Mouse (Mus musculus) hindbrain, embryonic 10.5 days (tissue): Measurements from ENCODE around the gene Gabrd. TPM values are rescaled to one million over a fixed set of nuclear protein-coding genes. Genes with fewer than 3 reads are reported as not detected.

Experiments
- DNase-seq: peaks from one replicate; pipeline ENCODE4 v3.0.0-alpha.2; 2017; ENCODE audit warnings: low spot score
- H3K27ac ChIP-seq: fragments of 300-500 bp; sonication (generic); 2 replicates; pipeline ENCODE4 v1.5.1; 2016; ENCODE audit warnings: mild to moderate bottlenecking, moderate library complexity
- H3K27me3 ChIP-seq: fragments of 300-500 bp; sonication (generic); 2 replicates; pipeline ENCODE4 v1.6.1; 2016; ENCODE audit warnings: mild to moderate bottlenecking; ENCODE audit not compliant: poor library complexity, insufficient read depth, severe bottlenecking
- H3K36me3 ChIP-seq: fragments of 300-500 bp; sonication (generic); 2 replicates; pipeline ENCODE4 v1.6.1; 2016; ENCODE audit warnings: mild to moderate bottlenecking, moderate library complexity
- H3K4me1 ChIP-seq: fragments of 300-500 bp; sonication (generic); replicated peaks from 2 replicates; pipeline ENCODE4 v1.6.1; 2016; ENCODE audit warnings: mild to moderate bottlenecking
- H3K4me3 ChIP-seq: fragments of 300-500 bp; sonication (generic); 2 replicates; pipeline ENCODE4 v1.5.1; 2016; ENCODE audit warnings: mild to moderate bottlenecking, moderate library complexity
- H3K9me3 ChIP-seq: fragments of 300-500 bp; sonication (generic); 2 replicates; pipeline ENCODE4 v1.6.1; 2016; ENCODE audit warnings: mild to moderate bottlenecking, moderate library complexity
- WGBS: fragments of 180-500 bp; shearing (Covaris S2); methylation state at CpG from one replicate; pipeline ENCODE4 v1.1.7; 2016; 5-methylcytosine and 5-hydroxymethylcytosine counted together
- polyA plus RNA-seq: library from polyadenylated mRNA; unstranded; fragments of >200 nt; fragmentation: Nextera tagmentation; extraction: Ambion mirVana; gene quantifications from 2 replicates; pipeline ENCODE4 v1.2.1, GENCODE M21; 2016

Gabrd gene
- polyA plus RNA-seq, 1 experiment from 2014 or later, result not detected

- 91% methylated on average over 3 of the region's 3 CpGs for WGBS
- DNase-seq, result no peak
- Histone ChIP-seq H3K4me3 (no peak overlapping the region), H3K36me3 (no peaks in the 10 kb centered on the region), H3K27ac (no peak overlapping the region), H3K4me1 (no peaks in the 10 kb centered on the region), H3K9me3 (no peaks in the 10 kb centered on the region), H3K27me3 (no peaks in the 10 kb centered on the region)
Measured at GRCm38 (mm10) chr4:155352581-155352980, 45.3 kb downstream of the Gabrd start.

- no peak overlapping the region for H3K4me3 ChIP-seq
- peaks cover 40% of the 10 kb centered on the region for H3K27me3 ChIP-seq
- H3K9me3 ChIP-seq, result no peaks in the 10 kb centered on the region
- H3K4me1 ChIP-seq, result peaks cover 28% of the 10 kb centered on the region
- 90% methylated on average over 12 of the region's 12 CpGs for WGBS
- no peak for DNase-seq
- H3K36me3 ChIP-seq, result no peaks in the 10 kb centered on the region
- 0 out of 2 replicates have a peak overlapping the region, but pooled peaks have one; percentile 86 for H3K27ac ChIP-seq
Measured at GRCm38 (mm10) chr4:155346350-155346749, 51.6 kb downstream of the Gabrd start.

- 3% methylated on average over 16 of the region's 16 CpGs for WGBS
- DNase-seq, result peak; percentile 76
- peaks cover 28% of the 10 kb centered on the region for H3K4me1 ChIP-seq
- H3K9me3 ChIP-seq, result no peaks in the 10 kb centered on the region
- no peaks in the 10 kb centered on the region for H3K36me3 ChIP-seq
- peak overlapping the region; percentile 86 for H3K27ac ChIP-seq
- H3K27me3 ChIP-seq, result peaks cover 40% of the 10 kb centered on the region
- peak overlapping the region; percentile 70 for H3K4me3 ChIP-seq
Measured at GRCm38 (mm10) chr4:155345608-155345953, 52.3 kb downstream of the Gabrd start.

- peak overlapping the region; percentile 70 for H3K4me3 ChIP-seq
Measured at GRCm38 (mm10) chr4:155344716-155345607, 53.0 kb downstream of the Gabrd start.

GRCm38 (mm10) chr4:155344299-155344600, 53.7 kb downstream of the Gabrd start:
- no peak for DNase-seq
- H3K4me1 ChIP-seq, result peaks cover 28% of the 10 kb centered on the region
- H3K27ac ChIP-seq, result peak overlapping the region; percentile 86
- peak overlapping the region; percentile 70 for H3K4me3 ChIP-seq
- H3K27me3 ChIP-seq, result peaks cover 40% of the 10 kb centered on the region
- H3K36me3 ChIP-seq, result no peaks in the 10 kb centered on the region
- 49% methylated on average over 3 of the region's 3 CpGs for WGBS
- H3K9me3 ChIP-seq, result no peaks in the 10 kb centered on the region

More at GRCm38 (mm10) chr4:155344716-155345607, 53.0 kb downstream of the Gabrd start:
- H3K9me3 ChIP-seq, result no peaks in the 10 kb centered on the region
- 10% methylated on average over 47 of the region's 47 CpGs for WGBS
- peak overlapping the region; percentile 86 for H3K27ac ChIP-seq
- peaks cover 28% of the 10 kb centered on the region for H3K4me1 ChIP-seq
- H3K27me3 ChIP-seq, result peaks cover 40% of the 10 kb centered on the region
- H3K36me3 ChIP-seq, result no peaks in the 10 kb centered on the region
- DNase-seq, result peak; percentile 18

GRCm38 (mm10) chr4:155343415-155344298, 54.3 kb downstream of the Gabrd start:
- peaks cover 28% of the 10 kb centered on the region for H3K4me1 ChIP-seq
- DNase-seq, result no peak
- H3K27me3 ChIP-seq, result peaks cover 40% of the 10 kb centered on the region
- H3K4me3 ChIP-seq, result peak overlapping the region; percentile 70; the same call in 1 of the 2 replicates
- no peaks in the 10 kb centered on the region for H3K36me3 ChIP-seq
- WGBS, result 83% methylated on average over 14 of the region's 14 CpGs
- H3K27ac ChIP-seq, result peak overlapping the region; percentile 86
- no peaks in the 10 kb centered on the region for H3K9me3 ChIP-seq

- peaks cover 4% of the 10 kb centered on the region for H3K4me1 ChIP-seq
- H3K36me3 ChIP-seq, result no peaks in the 10 kb centered on the region
- H3K27me3 ChIP-seq, result no peaks in the 10 kb centered on the region
- H3K9me3 ChIP-seq, result no peaks in the 10 kb centered on the region
- H3K27ac ChIP-seq, result no peak overlapping the region
- H3K4me3 ChIP-seq, result no peak overlapping the region
- WGBS, result 90% methylated on average over 12 of the region's 12 CpGs
- DNase-seq, result no peak
Measured at GRCm38 (mm10) chr4:155336284-155337050, 61.4 kb downstream of the Gabrd start.

Other genes with a start within 250 kb of the Gabrd start
- 9.3 and 10.1 TPM in 2 replicates for gene Ski, start 175.5 kb downstream of the Gabrd start, polyA plus RNA-seq
- gene Faap20, start 148.3 kb downstream of the Gabrd start, polyA plus RNA-seq, result 115 and 118 TPM in 2 replicates
- 14.9 and 19.3 TPM in 2 replicates for gene Prkcz, start 36.8 kb downstream of the Gabrd start, polyA plus RNA-seq
- gene Cfap74, start 11.1 kb upstream of the Gabrd start, polyA plus RNA-seq, result 6.7 and 7.4 TPM in 2 replicates
- 0.22 TPM in 1 of 2 replicates, not detected in the other for gene Tmem52, start 71.0 kb upstream of the Gabrd start, polyA plus RNA-seq
- 633 and 670 TPM in 2 replicates for gene Gnb1, start 93.2 kb upstream of the Gabrd start, polyA plus RNA-seq
- gene Nadk, start 164.3 kb upstream of the Gabrd start, polyA plus RNA-seq, result 102 and 107 TPM in 2 replicates
- gene Slc35e2, start 203.3 kb upstream of the Gabrd start, polyA plus RNA-seq, result 12.0 and 13.4 TPM in 2 replicates
- gene Cdk11b, start 226.7 kb upstream of the Gabrd start, polyA plus RNA-seq, result 61.2 and 76.9 TPM in 2 replicates
- not detected in 2 replicates for gene Gm10563, start 247.3 kb upstream of the Gabrd start, polyA plus RNA-seq